Mouse (Mus musculus): ENCODE measurements around the gene Zfp638.
"Not testable (repeated sequence)": the region's sequence is repeated elsewhere in the genome, so short reads cannot be mapped to it uniquely, and the experiment has no call there.

Gene Zfp638

GRCm38 (mm10) chr6:84010303-84011225 lies 143.7 kb downstream of the Zfp638 start:
- DNase-seq = no peak

DNA sequence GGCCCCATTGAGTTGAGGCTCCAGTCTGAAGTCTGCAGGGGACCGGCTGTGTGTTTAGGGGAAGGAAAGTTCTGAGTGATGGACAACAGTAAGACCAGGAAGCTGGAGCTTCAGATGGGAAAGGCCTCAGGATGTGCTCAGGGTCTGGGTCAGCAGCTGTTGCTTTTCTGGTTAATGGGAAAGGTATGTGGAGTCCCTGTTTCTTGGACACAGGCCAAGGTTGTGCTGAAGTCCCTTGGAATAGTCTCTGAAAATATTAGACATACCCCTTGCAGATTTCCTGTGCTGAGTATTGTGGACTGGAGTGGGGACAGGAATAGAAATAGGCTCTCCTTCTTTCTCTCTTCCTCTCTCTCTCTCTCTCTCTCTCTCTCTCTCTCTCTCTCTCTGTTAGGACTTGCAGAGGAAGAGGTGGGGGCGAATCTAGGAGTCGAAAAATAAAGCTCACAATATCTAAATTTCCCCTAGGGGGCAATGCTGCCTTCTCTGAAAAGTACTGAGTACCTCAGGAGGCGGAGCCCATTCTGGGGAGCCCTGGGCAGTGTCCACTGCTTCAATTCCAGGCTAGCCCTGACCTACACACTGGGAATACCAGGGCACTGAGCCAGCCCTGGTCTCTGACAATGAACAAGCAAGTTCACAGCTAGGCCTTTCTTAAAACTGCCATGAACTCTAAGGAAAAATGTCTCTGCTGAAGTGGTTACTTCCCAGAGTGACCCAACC lies 148.2 kb downstream of the Zfp638 start:
- DNase-seq = not testable (repeated sequence)

DNA sequence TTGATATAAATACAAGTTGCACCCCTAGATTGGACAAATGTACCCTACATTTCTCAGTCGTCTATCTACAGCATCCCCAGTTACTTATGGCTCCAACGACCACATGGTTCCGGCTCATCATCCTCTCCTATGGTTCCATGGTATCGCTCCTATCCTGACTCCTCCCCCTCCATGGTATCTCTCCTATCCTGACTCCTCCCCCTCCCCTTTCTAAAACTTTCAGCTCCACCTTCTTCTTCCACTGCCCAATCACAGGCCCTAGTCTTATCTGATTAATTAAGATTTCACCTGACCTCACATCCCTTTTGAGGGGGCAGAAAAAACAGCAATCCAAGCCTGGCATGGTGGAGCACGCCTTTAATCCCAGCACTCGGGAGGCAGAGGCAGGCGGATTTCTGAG lies 149.9 kb downstream of the Zfp638 start:
- no peak for DNase-seq

DNA sequence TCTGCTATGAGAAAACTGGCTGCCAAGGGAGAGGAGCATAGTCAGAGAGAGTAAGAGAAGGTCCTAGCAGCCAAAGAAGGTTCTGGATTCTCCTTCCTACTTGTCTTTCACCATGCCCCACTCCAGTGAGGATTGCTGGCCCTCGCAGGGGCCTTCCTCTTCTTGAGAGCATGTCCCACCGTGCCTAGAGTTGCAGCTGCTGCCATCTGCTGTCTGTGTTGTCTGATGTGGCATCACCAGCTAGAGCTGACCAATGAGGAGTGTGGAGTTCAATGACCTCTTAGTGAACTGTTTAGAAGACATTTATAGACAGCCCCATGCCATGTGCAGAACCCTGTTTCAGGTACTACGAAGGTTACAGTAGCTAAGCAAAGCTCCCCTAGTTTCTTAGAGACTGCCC lies 150.5 kb downstream of the Zfp638 start:
- DNase-seq = no peak

DNA sequence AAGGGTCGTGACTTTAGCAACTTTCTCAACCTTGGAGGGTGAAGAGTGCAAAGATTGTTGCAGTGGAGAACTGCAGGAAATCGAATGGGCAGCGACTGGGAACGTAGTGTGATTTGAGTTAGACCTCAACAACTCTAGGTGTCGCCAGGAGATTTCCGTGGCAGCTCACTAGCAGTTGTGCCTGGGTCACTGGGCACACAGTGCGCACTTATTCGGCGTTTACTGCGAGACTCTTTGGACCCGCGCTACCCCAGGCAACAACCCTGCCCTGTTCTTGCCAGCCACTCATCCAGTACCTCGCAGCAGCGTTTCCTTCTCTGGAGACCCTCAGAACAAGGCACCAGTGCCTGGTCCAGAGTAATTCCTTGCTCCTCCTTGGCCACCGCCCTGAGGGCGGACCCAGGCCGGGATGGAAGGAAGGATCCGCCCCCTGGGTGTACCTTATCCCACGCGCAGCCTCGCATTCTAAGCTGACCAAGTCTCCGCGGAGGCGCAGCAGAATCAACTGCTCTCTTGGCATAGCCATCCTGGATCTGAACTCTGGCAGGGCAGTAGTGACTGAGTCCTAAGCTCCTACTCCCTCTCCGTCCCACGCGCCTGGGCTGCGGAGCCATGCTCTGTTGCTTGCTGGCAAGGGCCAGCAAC lies 152.1 kb downstream of the Zfp638 start:
- DNase-seq = no peak

DNA sequence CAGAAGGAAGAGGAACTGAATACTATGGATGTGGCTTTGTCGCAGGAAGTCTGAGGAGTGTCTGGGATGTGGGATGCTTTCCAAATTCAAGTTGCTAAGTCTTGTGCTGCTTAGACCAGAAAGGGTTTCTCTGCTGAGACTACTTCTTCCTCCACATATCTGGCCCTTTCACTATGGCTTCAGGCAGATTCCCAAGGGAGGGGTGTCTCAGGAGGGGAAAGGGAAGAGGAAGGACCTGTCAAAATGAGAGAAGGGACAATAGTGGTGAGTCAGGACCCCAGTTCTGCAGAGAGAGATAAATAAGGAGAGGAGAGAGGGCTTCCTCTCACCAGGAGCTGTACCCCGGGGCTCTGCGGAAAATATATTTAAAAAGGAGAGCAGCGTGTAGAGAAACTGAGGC lies 153.1 kb downstream of the Zfp638 start:
- DNase-seq = no peak

DNA sequence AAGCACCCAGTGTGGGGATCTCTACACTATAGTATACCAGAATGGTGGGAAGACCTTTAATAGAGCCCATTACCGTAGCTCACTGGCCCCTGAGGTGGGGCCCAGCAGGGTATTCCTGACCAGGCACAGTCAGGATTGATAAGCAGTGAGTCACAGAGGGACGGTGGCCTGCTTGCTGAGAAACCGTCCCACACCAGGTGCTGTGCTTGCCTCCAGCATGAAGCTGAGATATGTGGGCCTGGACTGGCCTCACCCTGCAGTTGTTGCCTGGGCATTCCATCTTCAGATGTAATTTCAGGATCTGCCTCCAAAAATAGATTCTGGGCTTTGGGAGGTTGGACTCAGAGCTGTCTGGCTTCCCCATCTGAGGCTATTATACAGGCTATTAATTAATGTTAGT lies 155.1 kb downstream of the Zfp638 start:
- no peak for DNase-seq

- no peak for DNase-seq
Observed at GRCm38 (mm10) chr6:84025636-84026035, 158.7 kb downstream of the Zfp638 start.

GRCm38 (mm10) chr6:84028791-84029190 lies 161.9 kb downstream of the Zfp638 start:
- no peak for DNase-seq

- no peak for DNase-seq
Observed at GRCm38 (mm10) chr6:84029775-84030174, 162.9 kb downstream of the Zfp638 start.

- DNase-seq = not testable (repeated sequence)
Observed at GRCm38 (mm10) chr6:84032516-84032915, 165.6 kb downstream of the Zfp638 start.
